Mouse (Mus musculus) adrenal gland, postnatal 4 days (tissue): ENCODE results near the gene Lsm4. TPM values are rescaled to one million over a fixed set of nuclear protein-coding genes. Genes with fewer than 3 reads are reported as not detected.

Source experiments
- DNase-seq, 2 experiments: peaks; one replicate each; pipeline ENCODE4 v3.0.0; 2021 to 2022; ENCODE audit warnings: low spot score in 2 of 2, mixed read lengths in 2 of 2
- total RNA-seq, 2 experiments: library from RNA; stranded (reverse); gene quantifications; 2 replicates each; pipeline ENCODE4 v1.2.3; 2021

Gene Lsm4
- total RNA-seq, 2 experiments from 2014 or later: 96.6 to 99.0 TPM

- peak in 1 of 2 experiments; percentile 34 for DNase-seq
These were observed 26.2 kb downstream of the Lsm4 start for GRCm38 (mm10) chr8:70699116-70699833.

GRCm38 (mm10) chr8:70699834-70700554 lies 26.9 kb downstream of the Lsm4 start:
- peak; percentile 53 to 65 for DNase-seq

GRCm38 (mm10) chr8:70700555-70700922 lies 27.5 kb downstream of the Lsm4 start:
- peak; percentile 79 to 83 for DNase-seq

- DNase-seq: no peak
These were observed 28.3 kb downstream of the Lsm4 start for GRCm38 (mm10) chr8:70701048-70701981.

- no peak for DNase-seq
These were observed 29.2 kb downstream of the Lsm4 start for GRCm38 (mm10) chr8:70701982-70702841.

- no peak for DNase-seq
These were observed 29.8 kb downstream of the Lsm4 start for GRCm38 (mm10) chr8:70702842-70703182.

GRCm38 (mm10) chr8:70703287-70703686 lies 30.2 kb downstream of the Lsm4 start, which contains the start of gene Iqcn:
Iqcn (plus strand) TSS chr8:70703457.
- no peak for DNase-seq

- no peak for DNase-seq
These were observed 35.2 kb downstream of the Lsm4 start for GRCm38 (mm10) chr8:70708281-70708680.

GRCm38 (mm10) chr8:70709794-70710193 lies 36.7 kb downstream of the Lsm4 start:
- DNase-seq: no peak

- no peak for DNase-seq
These were observed 37.2 kb downstream of the Lsm4 start for GRCm38 (mm10) chr8:70710296-70710695.

- DNase-seq: no peak
These were observed 38.0 kb downstream of the Lsm4 start for GRCm38 (mm10) chr8:70711041-70711440.

- DNase-seq: no peak
These were observed 40.9 kb downstream of the Lsm4 start for GRCm38 (mm10) chr8:70713991-70714390.

- no peak for DNase-seq
These were observed 42.0 kb downstream of the Lsm4 start for GRCm38 (mm10) chr8:70715086-70715485.

- DNase-seq: no peak
These were observed 43.7 kb downstream of the Lsm4 start for GRCm38 (mm10) chr8:70716521-70717400.

- DNase-seq: no peak
These were observed 45.2 kb downstream of the Lsm4 start, which contains the start of gene Gm3336 for GRCm38 (mm10) chr8:70718297-70718696. Gm3336 (plus strand) TSS chr8:70718543.

GRCm38 (mm10) chr8:70719796-70720270 lies 46.8 kb downstream of the Lsm4 start:
- no peak for DNase-seq

- DNase-seq: peak; percentile 58 to 63
These were observed 47.7 kb downstream of the Lsm4 start for GRCm38 (mm10) chr8:70720739-70721138.

- no peak for DNase-seq
These were observed 48.6 kb downstream of the Lsm4 start for GRCm38 (mm10) chr8:70721601-70722000.

GRCm38 (mm10) chr8:70723486-70724210 lies 50.6 kb downstream of the Lsm4 start, which contains the start of gene Pde4c:
Pde4c (plus strand) TSS chr8:70723720.
- no peak for DNase-seq
